Mouse (Mus musculus) lung, postnatal 25 days (tissue): ENCODE data around the gene Mdm4.
A peak's percentile ranks its signal among the peaks of the same experiment; 100 is the strongest.
"Not testable (repeated sequence)": the region's sequence is repeated elsewhere in the genome, so short reads cannot be mapped to it uniquely, and the experiment has no call there.

ENCODE experiments used
- DNase-seq: peaks from one replicate; pipeline ENCODE4 v3.0.0; 2022; ENCODE audit warnings: low spot score

Gene Mdm4

GRCm38 (mm10) chr1:133053034-133053433 lies 22.7 kb upstream of the Mdm4 start:
- DNase-seq: no peak

- no peak for DNase-seq
These were observed 21.5 kb upstream of the Mdm4 start for GRCm38 (mm10) chr1:133051829-133052228.

- no peak for DNase-seq
These were observed 19.7 kb upstream of the Mdm4 start for GRCm38 (mm10) chr1:133050001-133050431.

- no peak for DNase-seq
These were observed 18.3 kb upstream of the Mdm4 start for GRCm38 (mm10) chr1:133048690-133049089.

- DNase-seq: no peak
These were observed 17.2 kb upstream of the Mdm4 start for GRCm38 (mm10) chr1:133047575-133047974.

- DNase-seq: peak; percentile 28
These were observed 16.1 kb upstream of the Mdm4 start for GRCm38 (mm10) chr1:133046441-133046931.

- DNase-seq: peak; percentile 65
These were observed 15.6 kb upstream of the Mdm4 start for GRCm38 (mm10) chr1:133045861-133046440.

GRCm38 (mm10) chr1:133045011-133045860 lies 14.9 kb upstream of the Mdm4 start, which contains the start of gene Pik3c2b:
Gene Pik3c2b (plus strand): TSS chr1:133045667.
- no peak for DNase-seq

GRCm38 (mm10) chr1:133039505-133039949 lies 9.2 kb upstream of the Mdm4 start:
- DNase-seq: peak; percentile 69

GRCm38 (mm10) chr1:133034682-133035081 lies 4.3 kb upstream of the Mdm4 start:
- not testable (repeated sequence) for DNase-seq

GRCm38 (mm10) chr1:133034091-133034460 lies 3.7 kb upstream of the Mdm4 start:
- DNase-seq: peak; percentile 46

GRCm38 (mm10) chr1:133033316-133034090 lies 3.1 kb upstream of the Mdm4 start:
- peak; percentile 79 for DNase-seq

- no peak for DNase-seq
These were observed 2.6 kb upstream of the Mdm4 start for GRCm38 (mm10) chr1:133032981-133033315.

GRCm38 (mm10) chr1:133029744-133030143 lies 617 bp downstream of the Mdm4 start:
- DNase-seq: no peak

GRCm38 (mm10) chr1:133027980-133028379 lies 2.4 kb downstream of the Mdm4 start:
- no peak for DNase-seq

GRCm38 (mm10) chr1:133027126-133027525 lies 3.2 kb downstream of the Mdm4 start:
- no peak for DNase-seq

GRCm38 (mm10) chr1:133025796-133026190 lies 4.6 kb downstream of the Mdm4 start:
- not testable (repeated sequence) for DNase-seq

- DNase-seq: peak; percentile 92
These were observed 5.1 kb downstream of the Mdm4 start for GRCm38 (mm10) chr1:133025051-133025795.

GRCm38 (mm10) chr1:133024426-133024825 lies 5.9 kb downstream of the Mdm4 start:
- no peak for DNase-seq

- not testable (repeated sequence) for DNase-seq
These were observed 6.6 kb downstream of the Mdm4 start for GRCm38 (mm10) chr1:133023723-133024122.

- DNase-seq: not testable (repeated sequence)
These were observed 8.4 kb downstream of the Mdm4 start for GRCm38 (mm10) chr1:133021971-133022370.

- DNase-seq: no peak
These were observed 9.0 kb downstream of the Mdm4 start for GRCm38 (mm10) chr1:133021391-133021790.
